Mouse (Mus musculus): ENCODE results near the gene Slc6a6. TPM values are rescaled to one million over a fixed set of nuclear protein-coding genes. Genes with fewer than 3 reads are reported as not detected.

Gene Slc6a6
- polyA plus RNA-seq, 1 experiment from 2014 or later = 108 TPM

DNA sequence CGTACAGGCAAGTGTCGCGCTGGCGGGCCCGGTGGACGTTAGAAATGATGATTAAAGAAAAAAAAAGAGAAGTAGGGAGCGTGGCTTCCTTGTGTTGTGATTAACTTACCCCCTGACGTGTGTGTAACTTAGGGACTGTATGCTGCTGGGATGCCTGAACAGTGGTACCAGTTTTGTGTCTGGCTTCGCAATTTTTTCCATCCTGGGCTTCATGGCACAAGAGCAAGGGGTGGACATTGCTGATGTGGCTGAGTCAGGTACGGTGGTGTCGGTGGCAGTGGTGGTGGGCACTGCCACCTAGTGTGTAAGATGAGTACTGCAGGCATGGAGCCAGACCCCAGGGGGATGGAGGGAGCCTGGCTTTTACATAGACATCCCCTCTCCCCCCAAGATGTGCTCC is 57.2 kb downstream of the Slc6a6 start:
- WGBS = 65% methylated on average over 11 of the region's 11 CpGs
- Histone ChIP-seq H3K4me2 (ENCODE audit: low read length) (no peak overlapping the region), H3K36me3 (ENCODE audit: control insufficient read depth, insufficient read depth, low read length) (peaks cover 32% of the 10 kb centered on the region), H3K4me3 (ENCODE audit: low read length) (no peak overlapping the region), H3K9me3 (ENCODE audit: control insufficient read depth, low read length) (no peaks in the 10 kb centered on the region), H3K27me3 (replicated peaks; ENCODE audit: control insufficient read depth, insufficient read depth, low read length) (no peaks in the 10 kb centered on the region), H3K4me1 (ENCODE audit: control insufficient read depth, insufficient read depth, low read depth, low read length) (no peaks in the 10 kb centered on the region), H3K27ac (ENCODE audit: low read depth, low read length) (no peak overlapping the region), H3K9ac (ENCODE audit: low read depth, low read length) (no peak overlapping the region)
- ATAC-seq = peak; percentile 48; the same call in 1 of the 2 replicates

- H3K27ac ChIP-seq (ENCODE audit: low read depth, low read length) = no peak overlapping the region
- ATAC-seq = no peak
- no peaks in the 10 kb centered on the region for H3K27me3 ChIP-seq (replicated peaks; ENCODE audit: control insufficient read depth, insufficient read depth, low read length)
- no peaks in the 10 kb centered on the region for H3K9me3 ChIP-seq (ENCODE audit: control insufficient read depth, low read length)
- 77% methylated on average over 3 of the region's 3 CpGs for WGBS
- no peak overlapping the region for H3K9ac ChIP-seq (ENCODE audit: low read depth, low read length)
- peaks cover 29% of the 10 kb centered on the region for H3K36me3 ChIP-seq (ENCODE audit: control insufficient read depth, insufficient read depth, low read length)
- no peak overlapping the region for H3K4me2 ChIP-seq (ENCODE audit: low read length)
- H3K4me1 ChIP-seq (ENCODE audit: control insufficient read depth, insufficient read depth, low read depth, low read length) = no peaks in the 10 kb centered on the region
- no peak overlapping the region for H3K4me3 ChIP-seq (ENCODE audit: low read length)
Measured at GRCm38 (mm10) chr6:91742466-91742865, 58.6 kb downstream of the Slc6a6 start.

DNA sequence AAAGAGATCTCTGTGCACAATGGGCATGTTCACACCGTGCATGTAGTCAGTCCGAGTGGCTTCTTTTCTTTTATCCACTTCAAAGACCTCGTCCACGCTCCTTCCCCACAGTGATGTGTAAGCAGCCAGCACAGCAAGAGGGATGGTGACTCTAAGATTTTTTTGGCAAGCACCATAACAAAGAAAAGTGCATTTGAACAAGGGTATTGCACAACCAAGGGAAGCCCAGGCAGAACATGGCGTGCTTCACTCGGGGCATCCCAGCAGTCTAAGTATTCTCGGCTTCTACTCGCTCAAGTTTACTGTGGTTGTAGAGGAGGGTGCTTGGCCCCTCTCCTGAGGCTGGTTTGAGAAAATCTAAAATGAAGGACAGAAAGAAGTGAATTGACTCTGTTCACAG is 59.1 kb downstream of the Slc6a6 start:
- WGBS = 76% methylated on average over 8 of the region's 8 CpGs
- ATAC-seq = no peak

GRCm38 (mm10) chr6:91743886-91744285 is 60.0 kb downstream of the Slc6a6 start:
- Histone ChIP-seq H3K27me3 (replicated peaks; ENCODE audit: control insufficient read depth, insufficient read depth, low read length) (no peaks in the 10 kb centered on the region), H3K36me3 (ENCODE audit: control insufficient read depth, insufficient read depth, low read length) (peaks cover 35% of the 10 kb centered on the region), H3K27ac (ENCODE audit: low read depth, low read length) (no peak overlapping the region), H3K4me1 (ENCODE audit: control insufficient read depth, insufficient read depth, low read depth, low read length) (no peaks in the 10 kb centered on the region), H3K9ac (ENCODE audit: low read depth, low read length) (no peak overlapping the region), H3K4me3 (ENCODE audit: low read length) (no peak overlapping the region), H3K9me3 (ENCODE audit: control insufficient read depth, low read length) (no peaks in the 10 kb centered on the region), H3K4me2 (ENCODE audit: low read length) (no peak overlapping the region)
- ATAC-seq = no peak
- 68% methylated on average over 4 of the region's 4 CpGs for WGBS

More for the DNA sequence above, 59.1 kb downstream of the Slc6a6 start:
- peaks cover 30% of the 10 kb centered on the region for H3K36me3 ChIP-seq (ENCODE audit: control insufficient read depth, insufficient read depth, low read length)
- no peak overlapping the region for H3K27ac ChIP-seq (ENCODE audit: low read depth, low read length)
- no peaks in the 10 kb centered on the region for H3K4me1 ChIP-seq (ENCODE audit: control insufficient read depth, insufficient read depth, low read depth, low read length)
- no peaks in the 10 kb centered on the region for H3K27me3 ChIP-seq (replicated peaks; ENCODE audit: control insufficient read depth, insufficient read depth, low read length)
- H3K9me3 ChIP-seq (ENCODE audit: control insufficient read depth, low read length) = no peaks in the 10 kb centered on the region
- H3K4me3 ChIP-seq (ENCODE audit: low read length) = no peak overlapping the region
- no peak overlapping the region for H3K4me2 ChIP-seq (ENCODE audit: low read length)
- no peak overlapping the region for H3K9ac ChIP-seq (ENCODE audit: low read depth, low read length)

DNA sequence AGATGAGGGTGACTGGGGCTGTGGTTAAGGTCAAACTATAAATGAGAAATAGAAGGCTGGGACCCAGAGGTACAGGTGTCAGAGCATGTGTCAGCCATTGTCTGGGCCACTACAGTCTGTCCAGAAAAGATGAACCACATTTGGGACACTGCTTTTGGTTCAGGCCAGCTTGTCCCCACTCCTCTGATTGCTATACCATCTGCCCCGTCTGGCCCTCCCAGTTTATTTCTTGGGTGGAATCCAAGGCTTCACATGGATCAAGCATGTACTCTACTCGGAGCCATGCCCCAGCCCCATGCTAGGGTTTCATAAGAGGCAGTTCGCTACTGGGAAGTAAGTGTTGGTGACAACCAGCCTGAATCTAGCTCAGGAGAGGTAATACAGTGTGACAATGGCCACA is 61.4 kb downstream of the Slc6a6 start:
- Histone ChIP-seq H3K4me1 (ENCODE audit: control insufficient read depth, insufficient read depth, low read depth, low read length) (no peaks in the 10 kb centered on the region), H3K9me3 (ENCODE audit: control insufficient read depth, low read length) (no peaks in the 10 kb centered on the region), H3K36me3 (ENCODE audit: control insufficient read depth, insufficient read depth, low read length) (peaks cover 37% of the 10 kb centered on the region), H3K27me3 (replicated peaks; ENCODE audit: control insufficient read depth, insufficient read depth, low read length) (no peaks in the 10 kb centered on the region), H3K9ac (ENCODE audit: low read depth, low read length) (no peak overlapping the region), H3K4me3 (ENCODE audit: low read length) (no peak overlapping the region), H3K27ac (ENCODE audit: low read depth, low read length) (no peak overlapping the region), H3K4me2 (ENCODE audit: low read length) (no peak overlapping the region)
- no peak for ATAC-seq
- WGBS = 79% methylated on average over 3 of the region's 3 CpGs

- no peak for ATAC-seq
- 44% methylated on average over 7 of the region's 7 CpGs for WGBS
- Histone ChIP-seq H3K27me3 (replicated peaks; ENCODE audit: control insufficient read depth, insufficient read depth, low read length) (no peaks in the 10 kb centered on the region), H3K9ac (ENCODE audit: low read depth, low read length) (no peak overlapping the region), H3K4me3 (ENCODE audit: low read length) (no peak overlapping the region), H3K4me2 (ENCODE audit: low read length) (no peak overlapping the region), H3K4me1 (ENCODE audit: control insufficient read depth, insufficient read depth, low read depth, low read length) (no peaks in the 10 kb centered on the region), H3K27ac (ENCODE audit: low read depth, low read length) (no peak overlapping the region), H3K36me3 (ENCODE audit: control insufficient read depth, insufficient read depth, low read length) (peaks cover 39% of the 10 kb centered on the region), H3K9me3 (ENCODE audit: control insufficient read depth, low read length) (no peaks in the 10 kb centered on the region)
Measured at GRCm38 (mm10) chr6:91745947-91746582, 62.2 kb downstream of the Slc6a6 start.

DNA sequence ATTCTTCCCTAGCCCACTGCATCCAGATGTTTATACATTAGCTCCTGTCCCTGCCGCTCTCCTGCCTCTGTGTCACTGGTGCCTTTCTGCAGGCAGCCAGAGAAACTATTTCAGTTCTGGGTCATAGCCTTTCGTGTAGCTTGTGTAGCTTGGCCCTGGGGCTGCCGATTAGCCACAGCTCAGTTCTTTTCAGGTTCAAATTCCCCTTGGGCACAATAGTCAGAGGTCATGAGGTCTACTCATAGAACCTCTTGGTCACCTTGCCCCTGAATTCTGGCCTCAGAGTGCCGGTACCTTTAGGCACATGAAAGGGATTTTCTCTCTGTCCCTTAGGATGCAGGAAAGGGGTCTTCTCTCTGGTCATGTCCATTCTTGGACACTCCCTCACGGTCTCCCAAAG is 62.9 kb downstream of the Slc6a6 start:
- Histone ChIP-seq H3K9me3 (ENCODE audit: control insufficient read depth, low read length) (no peaks in the 10 kb centered on the region), H3K4me2 (ENCODE audit: low read length) (no peak overlapping the region), H3K27me3 (replicated peaks; ENCODE audit: control insufficient read depth, insufficient read depth, low read length) (no peaks in the 10 kb centered on the region), H3K36me3 (ENCODE audit: control insufficient read depth, insufficient read depth, low read length) (peaks cover 35% of the 10 kb centered on the region), H3K27ac (ENCODE audit: low read depth, low read length) (no peak overlapping the region), H3K9ac (ENCODE audit: low read depth, low read length) (no peak overlapping the region), H3K4me3 (ENCODE audit: low read length) (no peak overlapping the region), H3K4me1 (ENCODE audit: control insufficient read depth, insufficient read depth, low read depth, low read length) (no peaks in the 10 kb centered on the region)
- WGBS = 66% methylated on average over 5 of the region's 5 CpGs
- no peak for ATAC-seq

GRCm38 (mm10) chr6:91750976-91751375 is 67.1 kb downstream of the Slc6a6 start:
- no peak for ATAC-seq
- peaks cover 36% of the 10 kb centered on the region for H3K36me3 ChIP-seq (ENCODE audit: control insufficient read depth, insufficient read depth, low read length)

DNA sequence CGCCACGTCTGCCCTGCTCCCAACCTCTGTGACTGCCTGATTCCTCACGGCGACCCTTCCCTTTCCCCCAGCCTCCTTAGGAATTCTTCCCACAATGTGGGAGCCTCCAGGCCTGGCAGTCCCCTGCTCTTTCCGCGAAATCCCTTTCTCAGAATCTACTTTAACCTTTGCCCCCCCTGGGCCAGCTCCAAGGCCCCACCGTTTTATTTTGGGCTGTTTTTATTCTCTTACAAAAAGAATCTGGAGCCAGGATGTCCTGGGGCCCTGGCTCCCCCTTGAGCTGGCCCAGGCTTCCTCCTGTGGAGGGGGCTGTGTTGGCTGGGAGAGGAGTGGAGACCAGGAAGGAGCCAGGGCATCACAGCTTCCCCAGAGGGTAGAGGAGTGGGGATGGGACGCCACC is 69.0 kb downstream of the Slc6a6 start:
- Histone ChIP-seq H3K4me1 (ENCODE audit: control insufficient read depth, insufficient read depth, low read depth, low read length) (no peaks in the 10 kb centered on the region; the same call in 1 of the 2 replicates), H3K9me3 (ENCODE audit: control insufficient read depth, low read length) (no peaks in the 10 kb centered on the region), H3K36me3 (ENCODE audit: control insufficient read depth, insufficient read depth, low read length) (peaks cover 29% of the 10 kb centered on the region), H3K4me3 (ENCODE audit: low read length) (no peak overlapping the region), H3K27me3 (replicated peaks; ENCODE audit: control insufficient read depth, insufficient read depth, low read length) (no peaks in the 10 kb centered on the region), H3K4me2 (ENCODE audit: low read length) (no peak overlapping the region), H3K27ac (ENCODE audit: low read depth, low read length) (no peak overlapping the region; the same call in 1 of the 2 replicates), H3K9ac (ENCODE audit: low read depth, low read length) (no peak overlapping the region)
- peak; percentile 48; the same call in 1 of the 2 replicates for ATAC-seq
- 47% methylated on average over 8 of the region's 8 CpGs for WGBS

More at GRCm38 (mm10) chr6:91750976-91751375, 67.1 kb downstream of the Slc6a6 start:
- H3K9me3 ChIP-seq (ENCODE audit: control insufficient read depth, low read length) = no peaks in the 10 kb centered on the region
- no peaks in the 10 kb centered on the region; the same call in 1 of the 2 replicates for H3K4me1 ChIP-seq (ENCODE audit: control insufficient read depth, insufficient read depth, low read depth, low read length)
- no peak overlapping the region for H3K4me3 ChIP-seq (ENCODE audit: low read length)
- H3K27ac ChIP-seq (ENCODE audit: low read depth, low read length) = no peak overlapping the region
- H3K27me3 ChIP-seq (replicated peaks; ENCODE audit: control insufficient read depth, insufficient read depth, low read length) = no peaks in the 10 kb centered on the region
- H3K4me2 ChIP-seq (ENCODE audit: low read length) = no peak overlapping the region
- H3K9ac ChIP-seq (ENCODE audit: low read depth, low read length) = no peak overlapping the region
- 79% methylated on average over 3 of the region's 3 CpGs for WGBS
